Mouse (Mus musculus) cerebellum, adult 2 months (tissue): Measurements from ENCODE around the gene Dpp6.

Experiments
- CTCF ChIP-seq: fragments of 200-500 bp; IDR thresholded peaks from 2 replicates; pipeline ENCODE4 v1.5.1; 2011; ENCODE audit warnings: low read depth, mild to moderate bottlenecking, control low read depth, low read length, moderate library complexity, borderline replicate concordance; ENCODE audit not compliant: insufficient read depth
- POLR2A ChIP-seq: fragments of 200-500 bp; IDR thresholded peaks from 2 replicates; pipeline ENCODE4 v1.6.1; 2011; ENCODE audit warnings: low read length, control low read depth, borderline replicate concordance; ENCODE audit not compliant: insufficient read depth

- TF ChIP-seq POLR2A (no peak), CTCF (no peak)
Measured at GRCm38 (mm10) chr5:27081275-27081674, 264.3 kb downstream of the Dpp6 start.
